Mouse (Mus musculus) liver, embryonic 13.5 days (tissue): ENCODE measurements around the gene Pigf. TPM values are rescaled to one million over a fixed set of nuclear protein-coding genes. Genes with fewer than 3 reads are reported as not detected.

Experiments used
- ATAC-seq: fragments of 200-750 bp; cut with Nextera tagmentation; 2 replicates; pipeline ENCODE4 v1.8.0; 2017; ENCODE audit warnings: low read depth, mild to moderate bottlenecking, moderate number of reproducible peaks, moderate library complexity
- DNase-seq: peaks from one replicate; pipeline ENCODE4 v3.0.0; 2022
- H3K27ac ChIP-seq: fragments of 300-500 bp; sonication (generic); 2 replicates; pipeline ENCODE4 v1.5.1; 2015; ENCODE audit warnings: moderate library complexity, mild to moderate bottlenecking, inconsistent platforms
- H3K27me3 ChIP-seq: fragments of 300-500 bp; sonication (generic); 2 replicates; pipeline ENCODE4 v1.6.1; 2015; ENCODE audit warnings: mild to moderate bottlenecking, inconsistent platforms
- H3K36me3 ChIP-seq: fragments of 300-500 bp; sonication (generic); 2 replicates; pipeline ENCODE4 v1.6.1; 2015; ENCODE audit warnings: mild to moderate bottlenecking, inconsistent platforms
- H3K4me1 ChIP-seq: fragments of 300-500 bp; sonication (generic); replicated peaks from 2 replicates; pipeline ENCODE4 v1.6.1; 2015; ENCODE audit warnings: inconsistent platforms
- H3K4me2 ChIP-seq: fragments of 300-500 bp; sonication (generic); 2 replicates; pipeline ENCODE4 v1.6.1; 2015; ENCODE audit warnings: inconsistent platforms, mild to moderate bottlenecking, moderate library complexity
- H3K4me3 ChIP-seq: fragments of 300-500 bp; sonication (generic); replicated peaks from 2 replicates; pipeline ENCODE4 v1.5.1; 2015; ENCODE audit warnings: mild to moderate bottlenecking, inconsistent platforms
- H3K9ac ChIP-seq: fragments of 300-500 bp; sonication (generic); 2 replicates; pipeline ENCODE4 v1.6.1; 2015; ENCODE audit warnings: mild to moderate bottlenecking, inconsistent platforms
- H3K9me3 ChIP-seq: fragments of 300-500 bp; sonication (generic); replicated peaks from 2 replicates; pipeline ENCODE4 v1.6.1; 2016; ENCODE audit warnings: inconsistent platforms
- WGBS: fragments of 180-500 bp; shearing (Covaris S2); methylation state at CpG from one replicate; pipeline ENCODE4 v1.1.7; 2015; ENCODE audit not compliant: insufficient replicate concordance; 5-methylcytosine and 5-hydroxymethylcytosine counted together
- polyA plus RNA-seq: library from polyadenylated mRNA; unstranded; fragments of >200 nt; fragmentation: Nextera tagmentation; extraction: Ambion mirVana; gene quantifications from 2 replicates; pipeline ENCODE4 v1.2.1, GENCODE M21; 2015

Gene Pigf
- polyA plus RNA-seq, 1 experiment from 2014 or later, result 17.2 TPM

- 81% methylated on average over 28 of the region's 28 CpGs for WGBS
- H3K27ac ChIP-seq, result no peak within 1 kb of the TSS
Measured at GRCm38 (mm10) chr17:86947840-86948796, 77.1 kb downstream of the Pigf start, which contains the start of gene Atp6v1e2. Gene Atp6v1e2, minus strand, starts transcription at chr17:86947897.

More at GRCm38 (mm10) chr17:86947840-86948796, 77.1 kb downstream of the Pigf start, which contains the start of gene Atp6v1e2:
- Histone ChIP-seq H3K9me3 (no peaks in the 10 kb centered on the region), H3K4me3 (no peak within 1 kb of the TSS), H3K4me2 (no peak within 1 kb of the TSS), H3K27me3 (no peaks in the 10 kb centered on the region), H3K9ac (no peak within 1 kb of the TSS), H3K36me3 (no peaks in the 10 kb centered on the region), H3K4me1 (no peaks in the 10 kb centered on the region)
- ATAC-seq (no peak), DNase-seq (no peak)

Other genes with a start within 250 kb of the Pigf start
- not detected in 2 replicates for gene Tmem247, start 108.1 kb downstream of the Pigf start, polyA plus RNA-seq
- not detected in 2 replicates for gene Atp6v1e2, start 77.5 kb downstream of the Pigf start, polyA plus RNA-seq
- 1.4 and 1.6 TPM in 2 replicates for gene Rhoq, start 62.3 kb downstream of the Pigf start, polyA plus RNA-seq
- gene Cript, start 144 bp upstream of the Pigf start, polyA plus RNA-seq, result 81.7 and 89.5 TPM in 2 replicates
- 2.2 and 2.8 TPM in 2 replicates for gene Socs5, start 82.3 kb upstream of the Pigf start, polyA plus RNA-seq
- gene Mcfd2, start 240.5 kb upstream of the Pigf start, polyA plus RNA-seq, result 50.2 and 53.9 TPM in 2 replicates